Mouse (Mus musculus) layer of hippocampus, adult 11-12 months (tissue): ENCODE measurements at regions not wholly inside any gene's neighbourhood (a gene's known extent, or its start where the extent isn't known, plus 50 kb on each side); places are given as distances from the start of the nearest gene placed in this dataset.

Experiments
- DNase-seq: peaks from one replicate; pipeline ENCODE4 v3.0.0; 2022; ENCODE audit warnings: low spot score

DNA sequence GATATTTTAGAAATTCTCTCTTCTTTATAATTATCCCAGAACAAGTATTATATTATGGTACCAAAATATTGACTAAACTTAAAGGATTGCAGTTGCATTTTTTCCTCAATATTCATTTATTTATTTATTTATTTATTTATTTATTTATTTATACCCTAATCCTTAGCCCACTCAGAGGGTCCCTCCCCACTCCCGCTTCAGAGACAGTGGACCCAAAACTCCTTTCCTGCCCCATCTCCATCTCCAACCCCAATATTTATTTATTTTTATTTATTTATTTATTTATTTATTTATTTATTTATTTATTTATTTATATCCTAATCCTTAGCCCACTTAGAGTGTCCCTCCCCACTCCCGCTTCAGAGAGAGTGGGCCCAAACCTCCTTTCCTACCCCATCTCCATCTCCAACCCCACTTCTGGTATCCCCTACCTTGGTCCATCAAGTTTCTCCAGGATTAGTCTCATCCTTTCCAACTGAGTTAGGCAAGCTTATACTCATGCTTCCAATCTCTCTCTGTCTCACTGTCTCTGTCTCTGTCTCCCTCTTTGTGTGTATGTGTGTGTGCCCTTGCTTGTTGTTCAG is 1340.8 kb downstream of the Cntnap5b start:
- DNase-seq = no peak

DNA sequence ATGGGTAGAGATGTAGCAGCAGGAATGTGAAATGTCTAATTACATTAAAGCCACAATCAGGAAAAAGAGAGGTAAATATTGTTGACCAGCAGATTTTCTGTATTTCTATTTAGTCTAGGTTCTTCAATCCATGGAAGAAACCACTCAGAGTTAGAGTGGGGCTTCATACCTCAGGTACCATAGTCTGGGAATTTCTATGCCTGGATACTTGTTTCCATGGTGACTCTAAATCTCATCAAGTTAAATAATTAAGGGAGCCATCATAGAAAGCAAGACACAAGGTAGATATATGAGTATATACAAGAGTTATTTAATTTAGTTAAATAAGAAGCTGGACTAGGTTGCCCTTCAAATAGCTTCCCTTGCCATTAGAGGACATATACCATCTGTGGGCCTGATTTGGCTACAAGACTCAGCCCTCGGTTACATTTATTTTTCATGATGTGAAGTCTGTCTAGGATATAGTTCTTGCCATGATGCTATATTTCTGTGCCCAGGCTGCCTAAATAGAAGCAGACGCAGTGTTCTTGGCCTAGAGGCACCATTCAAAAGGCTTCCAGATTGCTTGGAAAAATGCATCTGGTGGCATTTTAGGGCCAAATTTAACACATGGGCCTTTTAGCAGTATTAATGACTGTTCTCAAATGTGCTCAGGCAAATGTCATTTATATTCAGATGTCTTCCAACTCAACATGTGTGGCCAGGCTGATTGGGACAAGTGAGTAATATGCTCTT is 1349.7 kb downstream of the Cntnap5b start:
- DNase-seq = peak; percentile 69

DNA sequence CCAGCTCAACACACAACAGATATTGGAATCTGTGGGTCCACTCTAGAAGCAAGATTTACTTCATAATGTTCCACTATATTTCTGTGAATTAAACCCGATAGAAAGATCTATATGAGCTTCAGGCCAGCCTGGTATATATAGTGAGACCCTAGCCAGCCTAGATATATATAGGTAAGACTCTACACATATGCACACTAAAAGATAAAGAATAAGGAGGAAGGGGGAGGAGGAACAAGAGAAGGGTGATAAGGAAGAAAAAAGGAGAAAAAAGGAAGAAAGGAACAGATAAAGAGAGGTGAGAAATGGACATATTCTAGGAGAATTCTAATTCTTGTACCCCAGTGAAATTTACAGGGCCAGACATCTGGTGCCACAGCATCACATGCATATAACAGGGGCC is 1354.7 kb downstream of the Cntnap5b start:
- DNase-seq = no peak

DNA sequence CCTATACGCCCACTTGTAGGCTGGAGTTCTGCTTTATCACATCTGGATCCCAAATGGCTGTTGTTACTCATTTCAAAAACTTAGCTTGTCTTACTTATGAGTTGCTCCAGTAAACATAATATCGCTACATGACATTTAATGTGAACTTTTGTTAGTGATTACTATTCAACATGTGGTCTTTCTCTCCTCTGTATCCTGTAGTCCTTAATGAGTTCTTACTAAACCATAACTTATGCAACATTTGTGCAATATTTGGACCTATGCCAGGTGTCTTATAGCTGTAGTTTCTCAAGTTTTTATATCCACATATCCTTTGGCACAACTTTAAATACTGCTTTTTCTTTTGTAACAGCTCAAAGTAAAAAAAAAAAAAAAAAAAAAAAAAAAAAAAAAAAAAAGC is 1394.1 kb downstream of the Cntnap5b start:
- DNase-seq = no peak
